Mouse (Mus musculus) E14TG2a.4 (cell line): Measurements from ENCODE around the gene Fam155a.

ENCODE experiments used
- CTCF ChIP-seq: conservative IDR thresholded peaks from 2 replicates; pipeline ENCODE4 v1.5.1; 2014; ENCODE audit warnings: low read length
- NANOG ChIP-seq: IDR thresholded peaks from 2 replicates; pipeline ENCODE4 v1.6.1; 2014; ENCODE audit warnings: borderline replicate concordance, low read length, mixed read lengths
- POU5F1 ChIP-seq: IDR thresholded peaks from 2 replicates; pipeline ENCODE4 v1.6.1; 2014; ENCODE audit warnings: low read length, borderline replicate concordance

DNA sequence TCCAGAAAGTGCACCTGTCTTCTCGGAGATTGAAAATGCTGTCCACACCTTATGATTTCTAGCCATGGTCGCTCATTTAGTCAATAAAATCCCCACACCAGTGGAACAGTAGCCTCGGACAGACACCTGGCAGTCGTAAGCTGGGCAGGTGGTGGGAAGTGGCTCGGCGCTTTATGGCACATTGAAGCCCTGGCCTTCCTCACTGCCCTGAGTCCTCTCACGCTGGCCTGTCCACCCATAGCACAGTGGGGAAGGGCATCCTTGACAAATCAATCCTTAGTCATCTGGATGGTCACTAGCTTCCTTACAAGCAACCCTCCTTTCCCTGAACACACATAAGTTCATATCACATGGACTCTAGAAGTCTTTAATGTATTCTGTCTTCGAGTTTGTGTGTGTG, 401.8 kb downstream of the Fam155a start:
- TF ChIP-seq CTCF (no peak), POU5F1 (no peak), NANOG (no peak)
